Mouse (Mus musculus): Measurements from ENCODE around the gene Brd7.

Brd7 gene

DNA sequence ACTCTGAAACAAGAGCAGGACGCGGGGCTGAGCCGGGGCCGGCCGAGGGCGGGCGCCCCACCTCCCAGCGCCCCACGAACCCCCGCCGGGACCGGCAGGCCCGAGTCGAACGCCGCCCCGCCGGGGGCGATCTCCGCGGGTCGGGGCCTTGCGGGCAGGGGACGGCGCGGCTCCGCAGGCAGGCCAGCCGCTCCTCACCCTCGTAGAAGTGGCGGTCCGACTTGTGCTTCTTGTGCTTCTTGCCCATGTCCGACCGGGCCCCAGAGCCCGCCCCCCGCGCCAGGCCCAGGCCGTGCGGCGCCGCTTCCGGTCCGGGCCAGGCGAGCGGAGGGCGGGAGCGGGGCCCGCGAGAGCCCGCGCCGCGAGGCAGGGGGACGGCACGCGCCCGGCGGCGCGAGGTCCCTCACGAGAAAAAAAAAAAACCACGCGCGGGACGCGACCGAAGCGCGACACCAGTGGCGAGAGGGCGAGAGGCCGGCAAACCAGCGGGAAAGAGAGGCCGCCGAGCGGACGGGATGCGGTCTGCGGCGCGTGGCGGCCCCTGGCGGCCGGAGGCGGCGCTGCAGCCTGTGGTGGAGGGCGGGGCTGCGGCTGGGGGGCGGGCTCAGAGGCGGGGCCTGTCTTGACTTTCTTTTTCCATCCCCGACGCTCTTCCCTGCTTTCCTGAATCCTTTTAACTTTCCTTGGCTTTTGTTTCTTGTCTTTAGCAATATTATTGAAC, at the start of gene Brd7:
Gene Brd7, minus strand, starts transcription at position 487 of the 721 bp plus-strand sequence.
- DNase-seq (ENCODE audit: low read depth, low spot score), result peak; percentile 90

DNA sequence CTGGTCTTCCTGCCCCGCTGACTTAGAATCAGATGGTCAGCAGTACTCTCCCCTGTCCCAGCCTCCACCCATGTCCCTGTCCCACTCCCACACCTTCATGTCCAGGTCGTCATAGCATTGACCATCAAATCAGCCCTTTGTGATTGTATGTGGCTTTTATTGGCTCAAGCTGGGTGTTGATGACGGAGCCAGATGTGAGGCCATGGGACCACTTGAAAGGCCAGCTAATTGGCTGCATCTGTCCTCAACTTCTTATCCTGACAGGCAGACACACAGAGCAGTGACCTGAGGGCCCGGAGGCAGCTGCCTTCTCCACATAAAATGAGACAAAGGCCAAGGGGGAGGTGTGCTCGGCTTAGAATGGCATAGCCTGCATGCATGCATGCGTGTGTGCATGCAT, 49.5 kb upstream of the Brd7 start:
- DNase-seq (ENCODE audit: low read depth, low spot score), result no peak

DNA sequence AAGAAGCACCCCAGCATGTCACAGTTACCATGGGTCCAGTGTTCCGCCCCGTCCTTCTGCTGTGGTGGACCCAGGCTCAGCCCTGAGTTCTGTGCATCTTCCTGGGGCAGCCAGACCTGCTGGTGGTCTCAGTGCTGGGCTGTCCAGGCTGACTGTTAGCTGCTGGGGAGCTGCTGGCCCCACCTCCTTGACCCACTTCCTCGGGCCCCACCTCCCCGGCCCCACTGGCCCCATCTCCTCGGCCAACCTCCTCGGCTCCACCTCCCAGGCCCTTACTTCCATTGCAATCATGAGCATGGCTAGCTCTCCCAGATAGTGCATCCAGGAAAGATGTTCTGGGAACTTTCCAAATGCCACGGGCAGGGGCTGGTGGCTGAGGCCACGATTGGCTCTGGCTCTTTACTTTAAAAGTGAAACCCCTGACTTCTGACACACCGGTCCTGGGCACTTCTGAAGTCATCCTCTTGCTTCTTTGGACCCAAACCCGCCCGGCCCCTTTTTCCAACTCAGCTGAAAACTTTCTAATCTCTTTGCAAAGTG, 47.5 kb upstream of the Brd7 start:
- no peak for DNase-seq (ENCODE audit: low read depth, low spot score)

DNA sequence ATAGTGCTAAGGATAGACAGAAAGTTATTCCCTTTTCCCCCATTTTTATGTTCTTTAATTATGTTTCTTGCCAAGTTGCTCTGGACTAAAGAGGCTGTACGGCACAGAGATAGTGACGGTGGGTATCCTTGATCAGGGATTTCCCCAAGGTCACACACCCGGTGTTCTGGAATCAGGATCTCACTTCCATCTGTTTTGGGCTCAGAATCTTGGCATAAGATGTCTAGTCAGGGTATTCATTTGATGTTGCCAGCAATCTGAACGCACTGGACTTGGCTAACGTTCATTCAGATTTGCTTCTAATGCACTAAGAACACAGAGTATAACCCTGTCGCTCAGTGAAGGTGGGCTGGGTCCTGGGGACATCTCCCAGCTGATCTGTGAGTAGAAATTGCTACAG, 45.7 kb upstream of the Brd7 start:
- DNase-seq (ENCODE audit: low read depth, low spot score), result no peak

DNA sequence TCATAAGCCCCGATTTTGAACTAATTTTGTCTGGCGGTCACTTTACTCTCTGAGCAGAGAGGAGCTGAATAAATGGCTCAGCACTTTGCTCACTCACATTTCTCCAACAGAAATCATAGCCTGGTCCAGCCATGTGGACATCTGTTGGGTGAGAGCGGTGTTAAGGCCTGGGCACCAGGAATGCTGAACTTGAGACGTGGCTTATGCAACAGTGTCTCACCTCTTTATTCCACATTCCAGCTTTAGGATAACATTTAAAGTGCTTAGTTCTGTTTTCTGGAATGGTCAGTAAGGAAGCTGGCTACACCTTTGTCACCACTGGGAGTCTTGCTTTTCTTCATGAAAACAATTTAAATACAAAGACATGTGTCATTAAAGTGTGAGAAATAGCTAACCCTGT, 36.1 kb upstream of the Brd7 start:
- no peak for DNase-seq (ENCODE audit: low read depth, low spot score)

DNA sequence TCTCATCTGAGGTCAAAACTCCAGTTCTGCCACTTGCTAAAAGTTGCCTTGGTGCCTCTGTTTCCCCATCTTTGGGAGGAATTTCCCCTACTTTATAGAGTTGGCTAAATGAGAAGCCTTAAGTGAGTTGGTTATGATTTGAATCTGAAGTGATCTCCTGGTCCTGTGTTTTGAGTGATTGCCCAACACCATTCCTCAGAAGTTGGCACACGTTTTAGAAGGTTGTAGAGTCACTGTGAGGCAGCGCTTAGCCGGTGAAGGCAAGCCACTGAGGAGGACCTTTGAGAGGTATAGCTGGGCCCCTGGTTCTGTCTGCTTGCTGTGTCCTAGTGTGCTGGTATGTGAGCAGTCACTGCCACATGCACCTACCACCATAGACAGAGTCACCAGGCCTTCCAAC, 31.3 kb upstream of the Brd7 start:
- DNase-seq (ENCODE audit: low read depth, low spot score), result no peak

DNA sequence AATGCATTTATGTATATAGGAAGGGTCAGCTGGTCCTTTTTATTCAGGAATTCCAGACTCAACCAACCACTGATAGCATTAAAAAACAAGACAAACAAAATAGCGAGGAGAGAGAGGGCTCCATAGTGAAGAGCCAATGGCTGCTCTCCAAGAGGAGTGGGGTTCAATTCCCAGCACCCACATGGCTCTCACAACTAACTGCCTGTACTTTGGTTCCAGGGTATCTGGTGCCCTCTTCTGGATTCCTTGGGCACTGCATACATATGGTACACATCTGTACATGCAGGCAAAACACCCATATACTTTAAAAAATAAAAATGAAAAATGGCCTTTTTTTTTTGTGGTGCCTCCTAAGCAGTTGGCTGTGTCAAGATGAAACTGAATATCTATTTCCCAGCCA, 28.8 kb upstream of the Brd7 start:
- peak; percentile 44 for DNase-seq (ENCODE audit: low read depth, low spot score)

DNA sequence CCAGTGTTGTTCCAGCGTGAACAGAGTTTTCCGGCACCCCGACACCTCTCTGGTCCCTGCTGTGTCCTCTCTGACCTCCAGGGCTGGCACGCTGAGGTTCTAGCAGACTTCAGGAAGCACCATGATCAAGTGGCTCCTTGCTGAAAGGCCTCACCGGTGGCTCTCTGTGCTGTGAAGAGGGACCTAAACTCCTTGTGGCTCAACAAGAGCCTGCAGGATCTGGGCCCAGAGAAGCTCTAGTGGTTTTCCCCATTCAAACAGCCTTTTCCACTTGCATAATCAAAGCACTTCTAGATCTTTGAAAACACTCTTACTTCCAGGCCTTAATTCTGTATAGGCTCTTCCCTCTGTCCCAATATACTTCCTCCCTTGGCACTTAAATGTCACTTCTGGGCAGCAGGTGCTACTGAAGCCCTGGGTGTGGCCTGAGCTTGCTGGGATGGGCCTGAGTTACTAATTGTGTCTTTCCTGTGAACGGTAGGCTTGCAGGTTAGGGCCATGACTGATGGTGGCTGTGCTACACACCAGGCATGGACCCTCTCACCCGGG, 26.8 kb upstream of the Brd7 start:
- DNase-seq (ENCODE audit: low read depth, low spot score), result no peak

DNA sequence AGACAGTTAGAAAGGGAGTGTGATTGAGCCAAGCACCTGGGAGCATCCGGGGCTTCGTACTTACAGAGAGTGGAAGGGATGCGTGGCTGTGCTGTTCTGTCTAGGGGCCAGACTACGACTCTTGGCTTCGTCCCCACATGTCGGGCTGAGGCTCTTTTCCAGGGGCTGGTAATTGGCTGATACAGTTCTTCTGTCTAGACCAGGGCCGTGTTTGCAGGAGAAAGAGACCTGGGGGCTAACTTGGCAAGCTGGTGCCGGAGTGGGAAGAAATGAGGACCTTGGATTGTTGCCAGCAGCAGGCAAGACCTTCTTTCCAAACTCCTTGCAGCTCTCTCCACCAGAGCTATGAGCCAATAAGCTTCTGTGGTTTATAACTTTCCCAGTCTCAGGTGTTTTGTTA, 25.9 kb upstream of the Brd7 start:
- DNase-seq (ENCODE audit: low read depth, low spot score), result no peak

DNA sequence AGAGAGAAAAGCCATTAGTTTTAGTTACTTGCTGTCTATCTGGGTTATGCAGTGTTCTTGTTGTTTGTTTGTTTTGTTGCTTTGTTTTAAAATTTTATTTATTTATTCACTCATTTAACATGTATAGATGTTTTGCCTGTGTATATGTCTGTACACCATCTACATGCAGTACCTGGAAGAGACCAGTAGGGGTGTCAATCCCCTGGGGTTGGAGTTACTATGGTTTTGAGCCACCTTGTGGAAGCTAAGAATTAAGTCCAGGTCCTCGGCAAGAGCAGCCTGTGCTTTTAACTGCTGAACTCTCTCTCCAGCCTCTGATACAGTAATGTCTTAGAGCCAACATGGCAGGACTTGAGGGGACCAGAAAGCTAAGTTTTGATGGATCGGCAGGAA, 21.2 kb upstream of the Brd7 start:
- peak; percentile 50 for DNase-seq (ENCODE audit: low read depth, low spot score)

DNA sequence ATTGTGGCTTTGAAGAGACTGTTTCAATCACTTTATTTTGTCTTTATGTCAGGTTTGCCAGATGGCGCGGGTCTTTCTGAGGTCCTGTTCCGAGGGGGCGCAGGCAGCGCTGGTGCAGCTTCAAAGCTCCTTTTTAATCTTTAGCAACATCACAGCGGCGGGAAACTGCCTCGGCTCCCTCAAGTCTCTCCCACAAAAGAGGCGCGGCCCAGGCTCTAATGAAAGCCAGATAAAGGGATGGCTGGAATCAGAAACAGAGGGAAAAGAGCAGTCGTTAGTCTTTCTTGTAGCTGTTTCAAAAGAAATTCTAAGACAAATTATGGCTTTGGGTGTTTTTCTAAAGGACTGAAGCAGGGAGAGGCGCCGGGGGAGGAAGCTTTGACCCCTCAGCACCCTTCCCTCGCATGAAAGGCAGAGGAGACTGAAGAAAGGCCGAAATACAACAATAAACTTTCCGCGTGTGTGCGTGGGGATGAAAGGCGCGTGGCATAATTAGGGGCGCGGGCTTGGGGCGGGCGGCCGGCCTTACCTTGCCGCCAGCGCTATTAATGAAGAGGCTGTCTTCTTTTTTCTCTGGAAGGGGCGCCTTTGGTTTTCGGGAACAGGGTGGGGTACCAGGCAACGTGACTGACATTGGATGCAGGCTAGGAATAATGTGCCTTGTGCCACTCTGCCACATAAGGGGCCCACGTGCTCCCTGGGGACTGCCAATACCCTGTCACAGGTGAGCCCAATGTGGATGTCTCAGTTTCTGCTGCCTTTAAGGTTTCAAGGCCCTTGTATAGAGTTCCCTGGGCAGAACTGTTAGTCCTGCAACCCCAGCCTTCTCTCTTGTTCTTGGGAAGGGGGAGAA, 20.5 kb upstream of the Brd7 start:
- DNase-seq (ENCODE audit: low read depth, low spot score), result no peak

DNA sequence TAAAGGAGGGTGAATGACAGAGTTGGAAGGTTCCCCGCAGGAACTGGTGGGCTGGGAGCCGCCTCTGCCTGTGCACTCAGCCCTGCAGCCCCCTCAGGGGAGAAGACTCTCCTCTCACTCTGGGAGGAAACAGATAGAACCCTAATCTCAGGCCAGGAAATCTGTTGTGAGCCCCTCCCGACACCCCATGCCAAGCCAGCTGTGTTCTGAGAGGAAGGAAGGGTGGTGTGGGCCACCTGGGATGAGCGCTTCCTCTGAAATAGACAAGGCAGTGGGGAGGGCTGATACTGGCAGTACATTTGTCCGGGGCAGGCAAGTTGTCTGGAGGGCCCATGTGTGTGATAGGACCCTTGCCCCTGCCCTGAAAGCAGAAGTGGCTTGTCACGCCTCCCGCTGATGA, 18.5 kb upstream of the Brd7 start:
- DNase-seq (ENCODE audit: low read depth, low spot score), result no peak

DNA sequence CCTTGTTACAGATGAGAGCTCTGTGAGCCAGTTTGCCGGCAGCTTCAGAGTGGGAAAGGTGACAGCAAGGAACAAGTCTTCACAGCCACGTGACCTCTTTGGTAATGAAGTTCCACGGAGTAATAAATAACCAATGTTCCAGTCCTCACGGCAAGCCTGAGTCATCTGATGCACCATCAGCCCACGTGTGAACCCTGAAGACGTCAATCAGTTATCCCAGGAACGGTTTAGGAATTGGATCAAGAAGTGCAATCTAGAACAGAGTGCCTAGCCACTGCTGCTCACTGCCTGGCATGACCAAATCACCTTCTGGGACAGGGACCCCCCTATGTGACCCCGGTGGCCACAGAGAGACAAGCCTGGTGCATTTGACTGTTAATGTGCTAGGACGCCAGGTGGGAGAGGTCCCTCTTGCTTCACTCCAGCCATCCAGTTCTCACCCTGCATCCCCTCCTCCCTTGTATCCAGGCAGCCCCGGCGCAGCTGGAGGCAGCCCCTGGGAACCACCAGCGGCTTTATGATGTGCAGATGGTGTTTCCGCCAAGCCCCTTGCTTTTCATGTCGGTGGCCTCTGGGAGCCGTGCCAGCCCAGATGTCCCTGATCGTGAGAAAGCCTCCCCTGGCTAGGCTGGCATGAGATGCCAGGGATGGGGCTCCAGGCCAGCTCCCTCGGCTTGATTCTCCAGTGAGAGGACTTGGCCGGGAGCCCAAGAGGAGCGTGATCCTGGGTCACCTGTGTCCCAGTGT, 15.0 kb upstream of the Brd7 start:
- DNase-seq (ENCODE audit: low read depth, low spot score), result no peak

DNA sequence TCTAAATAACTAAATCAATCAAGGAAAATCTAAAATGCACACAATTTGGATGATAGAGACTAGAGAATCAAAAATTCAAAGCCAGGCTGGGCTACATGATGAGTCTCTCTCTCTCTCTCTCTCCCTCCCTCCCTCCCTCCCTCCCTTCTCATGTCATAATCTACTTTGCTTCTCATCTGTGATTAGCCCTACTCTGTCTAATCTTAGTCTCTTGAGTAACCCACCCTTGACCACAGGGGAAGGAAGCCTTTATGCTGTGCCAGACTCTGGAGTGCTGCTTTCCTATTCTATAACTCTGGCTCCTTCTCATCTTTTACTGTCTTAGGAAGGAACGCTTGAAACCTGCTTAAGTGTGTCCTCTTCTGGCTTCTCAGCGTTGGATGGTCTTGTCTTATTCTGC, 9.5 kb upstream of the Brd7 start:
- DNase-seq (ENCODE audit: low read depth, low spot score), result no peak

DNA sequence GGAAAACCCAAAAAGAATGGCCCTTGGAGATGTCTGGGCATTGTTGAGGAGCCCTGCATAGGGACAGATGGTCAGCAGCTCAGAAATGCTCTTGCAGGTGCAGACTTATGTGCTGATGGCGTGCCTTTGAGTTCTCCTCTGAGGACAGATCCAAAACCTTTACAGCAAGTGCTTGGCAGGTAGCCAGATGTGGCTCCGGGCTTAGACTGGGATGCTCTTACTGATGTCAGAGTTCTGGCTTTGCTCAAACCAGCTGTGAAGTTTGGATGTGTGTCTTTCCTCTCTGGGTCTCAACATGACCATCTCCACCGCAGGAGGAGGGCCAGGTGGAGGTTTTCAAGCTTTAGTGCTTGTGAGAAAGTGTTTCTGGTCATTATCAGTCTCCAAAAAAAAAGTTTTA, 7.8 kb upstream of the Brd7 start:
- no peak for DNase-seq (ENCODE audit: low read depth, low spot score)

DNA sequence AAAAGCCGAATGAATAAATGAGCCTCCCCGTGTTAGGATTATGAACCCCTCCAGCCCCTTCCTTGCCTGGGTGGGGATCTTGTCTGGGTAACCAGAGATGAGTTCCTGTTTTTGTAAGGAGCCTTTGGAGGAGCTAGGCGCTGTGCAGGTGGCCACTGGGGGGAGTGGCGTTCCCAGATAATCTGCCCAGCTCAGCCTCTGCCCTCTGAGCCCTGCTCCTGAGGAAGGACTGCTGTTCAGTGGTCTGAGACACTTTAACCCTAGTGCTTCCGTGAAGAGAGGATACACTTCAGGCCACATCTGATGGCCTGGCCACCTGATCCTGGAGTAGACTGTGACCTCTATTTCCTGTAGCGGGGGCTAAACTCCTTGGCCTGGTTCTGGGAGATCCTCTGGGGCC, 7.2 kb upstream of the Brd7 start:
- DNase-seq (ENCODE audit: low read depth, low spot score), result no peak

DNA sequence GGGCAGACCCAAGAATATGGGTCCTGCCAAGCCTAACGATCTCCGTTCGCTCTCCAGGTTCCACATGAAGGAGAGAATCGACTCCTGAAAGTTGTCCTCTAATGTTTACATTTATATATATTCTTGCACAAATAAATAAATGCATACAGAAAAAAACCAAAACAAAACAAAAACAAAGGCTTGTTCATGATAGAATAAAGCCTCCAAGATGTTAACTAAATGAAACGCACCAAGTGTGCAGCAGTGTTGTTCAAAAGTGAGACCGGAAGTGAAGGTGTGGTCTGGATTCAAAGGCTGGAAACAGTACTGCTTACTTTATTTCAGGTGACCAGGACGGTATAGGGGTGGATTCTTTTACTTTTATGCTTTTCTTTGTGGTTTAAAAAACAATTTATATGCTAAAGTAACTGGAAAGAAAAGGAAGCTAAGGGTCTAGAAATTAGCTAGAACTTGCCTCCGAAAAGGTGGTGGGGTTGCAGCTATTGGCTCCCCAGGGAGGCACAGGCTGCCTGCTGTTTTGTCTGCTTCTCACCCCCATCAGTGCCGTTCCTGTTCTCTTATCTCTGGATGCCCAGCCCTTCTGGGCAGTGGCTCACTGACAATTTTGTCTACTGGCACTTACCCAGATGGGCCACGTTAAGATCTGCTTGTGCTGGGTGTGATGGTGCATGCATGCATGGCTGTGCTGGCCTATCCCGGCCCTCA, 604 bp upstream of the Brd7 start:
- peak; percentile 69 for DNase-seq (ENCODE audit: low read depth, low spot score)

DNA sequence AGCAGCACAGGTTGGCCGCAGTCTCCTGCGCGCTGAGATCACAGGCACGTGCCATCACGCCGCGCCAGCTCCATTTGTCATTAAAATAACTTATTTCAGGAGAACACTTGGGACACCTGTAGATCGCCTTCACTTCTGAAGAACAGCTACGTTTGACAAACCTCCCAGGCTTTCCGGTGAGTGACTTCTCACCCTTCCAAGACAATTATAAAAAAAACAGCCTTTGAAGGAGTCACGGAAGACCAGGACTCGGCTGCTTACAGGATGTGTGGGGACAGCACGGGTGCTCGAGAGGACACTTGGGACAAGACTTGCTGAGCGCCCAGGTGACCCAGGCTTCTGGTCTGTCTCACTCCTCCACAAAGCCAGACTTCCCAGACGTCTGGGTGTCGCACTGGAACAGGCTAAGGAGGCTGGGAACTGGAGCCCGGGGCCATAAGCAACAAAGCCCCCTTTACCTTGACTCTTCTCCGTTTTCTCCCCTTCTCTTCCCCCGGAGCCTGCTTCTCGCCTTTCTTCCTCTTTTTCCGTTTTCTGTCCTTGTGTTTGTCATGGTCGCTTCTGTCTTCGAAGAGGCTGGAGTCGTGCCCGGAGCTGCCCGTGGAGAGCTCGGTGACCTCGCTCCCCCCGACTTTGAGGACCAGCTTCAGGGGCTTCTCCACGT, 818 bp downstream of the Brd7 start:
- peak; percentile 61 for DNase-seq (ENCODE audit: low read depth, low spot score)

DNA sequence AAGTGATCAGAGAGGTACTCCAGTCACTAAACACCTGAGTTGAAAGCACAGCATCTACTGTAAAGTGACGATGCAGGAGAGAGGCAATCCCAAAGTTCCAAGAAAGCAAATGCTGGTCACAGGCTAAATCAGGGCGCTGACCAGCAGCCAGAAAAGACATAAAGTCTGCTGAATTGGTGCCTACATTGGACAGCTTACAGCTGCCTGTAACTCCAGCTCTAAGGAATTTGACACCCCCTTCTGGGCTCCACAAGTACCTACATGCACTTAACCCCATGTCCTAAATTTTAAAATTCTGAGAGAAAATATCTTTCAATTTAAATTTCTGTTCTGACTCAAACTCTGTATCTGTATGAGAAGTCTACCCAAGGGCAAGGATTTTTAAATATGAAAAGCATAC, 2.0 kb downstream of the Brd7 start:
- DNase-seq (ENCODE audit: low read depth, low spot score), result peak; percentile 27

DNA sequence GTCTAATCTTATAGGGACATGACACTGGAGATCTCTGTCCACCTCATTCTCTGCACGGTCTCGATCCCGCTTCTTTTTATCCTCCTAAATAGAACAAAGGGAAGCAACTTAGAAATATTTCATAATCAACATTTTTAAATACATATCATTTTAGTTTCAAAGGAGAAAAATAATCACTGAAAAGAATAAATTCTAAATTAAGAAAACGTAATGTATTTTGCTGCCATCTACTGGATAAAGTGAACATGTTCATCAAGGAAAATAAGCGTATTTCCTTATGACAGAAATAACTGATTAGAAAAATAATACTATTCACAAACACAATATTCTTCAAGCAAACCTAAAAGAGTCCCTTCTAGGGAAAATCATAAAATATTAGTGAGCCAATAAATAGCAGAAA, 4.0 kb downstream of the Brd7 start:
- DNase-seq (ENCODE audit: low read depth, low spot score), result peak; percentile 15

Measured in A20 (cell line).